Mouse (Mus musculus) duodenum, adult 2 months (tissue): ENCODE data around the gene Ccni. TPM values are rescaled to one million over a fixed set of nuclear protein-coding genes. Genes with fewer than 3 reads are reported as not detected.

ENCODE experiments used
- polyA plus RNA-seq: library from polyadenylated mRNA; depleted of rRNA; stranded (reverse); fragments of >200 nt; gene quantifications from 2 replicates; pipeline ENCODE4 v1.2.3, GENCODE M21; 2012; ENCODE audit warnings: low replicate concordance; rRNA removed

Gene Ccni
- polyA plus RNA-seq: 65.5 and 213 TPM in 2 replicates

DNA sequence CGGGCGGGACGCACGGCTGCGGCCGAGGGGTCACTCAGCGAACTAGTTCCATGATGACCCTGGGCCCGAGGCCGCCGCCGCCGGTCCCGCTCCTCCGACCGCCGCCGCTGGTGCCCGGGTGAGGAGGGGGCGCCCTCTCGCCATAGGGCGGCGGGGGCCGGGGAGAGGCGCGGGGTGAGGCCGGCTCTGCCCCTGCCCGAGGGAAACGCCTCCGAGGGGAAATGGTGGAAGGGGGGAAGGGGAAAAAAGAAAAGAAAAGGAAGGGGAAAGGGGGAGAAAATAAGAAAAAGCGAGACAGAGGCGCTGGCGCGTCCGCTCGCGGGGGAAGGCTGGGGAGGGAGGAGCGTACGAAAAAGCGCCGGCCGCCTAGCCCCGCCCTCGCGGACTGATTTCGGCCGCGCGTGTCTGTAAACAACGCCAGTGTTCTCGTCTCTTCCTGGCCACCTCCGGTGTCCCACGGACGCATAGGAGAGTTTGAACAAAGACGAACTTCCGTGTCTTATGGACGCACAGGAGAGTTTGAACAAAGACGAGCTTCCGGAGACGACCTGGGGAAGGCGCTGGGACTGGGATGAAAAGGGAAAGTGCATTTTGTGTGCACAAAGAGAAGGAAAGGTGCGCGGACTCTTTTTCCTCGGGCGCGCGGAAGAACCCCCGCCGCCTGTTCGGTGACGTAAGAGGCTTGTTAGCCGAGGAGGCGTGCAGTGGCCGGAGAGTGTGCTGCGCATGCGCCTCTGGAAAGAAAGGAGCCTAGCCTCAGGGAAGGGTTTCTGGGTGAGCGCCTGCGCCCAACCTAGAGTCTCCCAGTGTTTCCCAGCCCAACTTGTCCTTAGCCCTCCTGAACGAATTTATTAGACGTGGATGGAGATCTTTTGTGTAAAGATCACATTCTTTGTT lies at the start of gene Ccni, which contains the start of gene 2010109A12Rik:
TSS of gene Ccni (minus strand) at position 387 of the 897 bp plus-strand sequence.
TSS of gene 2010109A12Rik (plus strand) at position 410 of the 897 bp plus-strand sequence.

Other genes with a start within 250 kb of the Ccni start
- 13.1 and 22.1 TPM in 2 replicates for gene Sowahb, start 161.5 kb downstream of the Ccni start, polyA plus RNA-seq
- 8.8 and 9.2 TPM in 2 replicates for gene Sept11, start 113.1 kb downstream of the Ccni start, polyA plus RNA-seq
- not detected in 2 replicates for gene 2010109A12Rik, start within 50 bp of the Ccni start, polyA plus RNA-seq
- gene Ccng2, start 60.8 kb upstream of the Ccni start, polyA plus RNA-seq: 66.8 and 246 TPM in 2 replicates